8 mouse cellular contexts compared by ENCODE assay signal in genomic region chr16:29945376-29945890, GRCm38 (mm10).
DNase-seq lines count a peak whose midpoint lies in the region; ATAC-seq and TF ChIP-seq lines count a peak whose summit lies in the region.

No protein-coding gene starts in this region.

- H3K4me2 ChIP-seq in heart, postnatal 0 days (ENCODE audit: low read depth, low read length) = peak overlapping the region; percentile 61

- ATAC-seq in heart, postnatal 0 days (ENCODE audit: insufficient read depth, low read depth) = peak; percentile 37; the same call in 1 of the 2 replicates
- peak; percentile 51; the same call in 1 of the 2 replicates for ATAC-seq in megakaryocyte-erythroid progenitor cell, adult 5-6 weeks (replicated peaks; ENCODE audit: low FRiP score, low TSS enrichment, poor library complexity, severe bottlenecking)

- H3K27me3 ChIP-seq in embryonic facial prominence, embryonic 10.5 days (replicated peaks; ENCODE audit: low read depth, poor library complexity, severe bottlenecking) = peaks cover 29% of the 10 kb centered on the region
- H3K27me3 ChIP-seq in heart, postnatal 0 days (ENCODE audit: control insufficient read depth, insufficient read depth, low read length) = no peaks in the 10 kb centered on the region

- no peaks in the 10 kb centered on the region for H3K36me3 ChIP-seq in embryonic facial prominence, embryonic 10.5 days (replicated peaks)
- H3K36me3 ChIP-seq in heart, postnatal 0 days (replicated peaks; ENCODE audit: control insufficient read depth, insufficient read depth, low read length) = no peaks in the 10 kb centered on the region

- TF ChIP-seq CTCF in heart, postnatal 0 days (IDR thresholded peaks at IDR 0.05; ENCODE audit: low read depth) = no peak

- peak overlapping the region; percentile 57 for H3K4me3 ChIP-seq in embryonic facial prominence, embryonic 10.5 days
- H3K4me3 ChIP-seq in heart, postnatal 0 days (ENCODE audit: low read depth, low read length) = peak overlapping the region; percentile 41

- H3K27ac ChIP-seq in embryonic facial prominence, embryonic 10.5 days (replicated peaks) = peak overlapping the region; percentile 89
- peak overlapping the region; percentile 89 for H3K27ac ChIP-seq in heart, postnatal 0 days (ENCODE audit: low read depth)

- WGBS in embryonic facial prominence, embryonic 10.5 days = 16% methylated on average over 9 of the region's 9 CpGs
- 3% methylated on average over 9 of the region's 9 CpGs for WGBS in heart, postnatal 0 days

- peak overlapping the region; percentile 55 for H3K9ac ChIP-seq in heart, postnatal 0 days (replicated peaks; ENCODE audit: low read depth, low read length)

- intact Hi-C loops in left cerebral cortex, postnatal 36 days (cut with DNase I) = loop anchor here (5.0 kb wide), 1 partner anchor 117 kb away; the partner anchor contains the start of gene Hes1

- no peaks in the 10 kb centered on the region for H3K9me3 ChIP-seq in embryonic facial prominence, embryonic 10.5 days
- H3K9me3 ChIP-seq in heart, postnatal 0 days (replicated peaks; ENCODE audit: control insufficient read depth, low read length) = no peaks in the 10 kb centered on the region

- no peak for TF ChIP-seq EP300 in heart, postnatal 0 days (IDR thresholded peaks at IDR 0.05; ENCODE audit: low read depth)

- peaks cover 36% of the 10 kb centered on the region for H3K4me1 ChIP-seq in embryonic facial prominence, embryonic 10.5 days
- peaks cover 28% of the 10 kb centered on the region for H3K4me1 ChIP-seq in heart, postnatal 0 days (ENCODE audit: control insufficient read depth, insufficient read depth)

- DNase-seq in layer of hippocampus, adult 9-11 months = peak; percentile 15
- DNase-seq in layer of hippocampus, postnatal 36 days = no peak
- DNase-seq in embryonic facial prominence, embryonic 10.5 days (ENCODE audit: low spot score) = peak; percentile 21
- DNase-seq in heart, postnatal 0 days (ENCODE audit: low spot score) = peak; percentile 30
- DNase-seq in kidney, postnatal 25 days = peak; percentile 43 to 67
- no peak for DNase-seq in left cerebral cortex, postnatal 36 days (ENCODE audit: low spot score in 2 of 2)
- DNase-seq in frontal cortex, postnatal 10 days (ENCODE audit: low spot score in 2 of 2) = no peak

Comparison
In these comparisons a context has a peak if more than half of its experiments do, and no peak if none do; other contexts are left out.
1. DNase-seq: peak in layer of hippocampus, adult 9-11 months (single experiment), embryonic facial prominence, embryonic 10.5 days (single experiment), heart, postnatal 0 days (single experiment) and kidney, postnatal 25 days (2 of 2); none in layer of hippocampus, postnatal 36 days (0 of 2), left cerebral cortex, postnatal 36 days (0 of 2) and frontal cortex, postnatal 10 days (0 of 2).